Mouse (Mus musculus) skeletal muscle tissue, postnatal 0 days (tissue): ENCODE results near the gene Map4k1. TPM values are rescaled to one million over a fixed set of nuclear protein-coding genes. Genes with fewer than 3 reads are reported as not detected.

ENCODE experiments used
- microRNA-seq, 2 experiments: library from miRNA; unstranded; fragments of <30 nt; microRNA quantifications; one replicate each; pipeline ENCODE4; 2016
- polyA plus RNA-seq: library from polyadenylated mRNA; unstranded; fragments of >200 nt; fragmentation: Nextera tagmentation; extraction: Ambion mirVana; gene quantifications from 2 replicates; pipeline ENCODE4 v1.2.1, GENCODE M21; 2015

The Map4k1 gene
- 1.1 and 1.5 TPM in 2 replicates for polyA plus RNA-seq

GRCm38 (mm10) chr7:28981651-28982273 lies at the start of gene Map4k1, which contains the start of gene Eif3k:
Map4k1 (plus strand) TSS chr7:28982050.
Eif3k (minus strand) TSS chr7:28981864.

GRCm38 (mm10) chr7:28961927-28962670 lies 19.8 kb upstream of the Map4k1 start, which contains the start of gene Actn4:
Actn4 (minus strand) TSS chr7:28962340.

Small RNAs within 50 kb of the gene (microRNA-seq; reads per million reads assigned to microRNA genes)
- 0 reads per million in 2 experiments for gene Gm44408

Other genes starting within 250 kb of the Map4k1 start
- 81.3 and 93.6 TPM in 2 replicates for gene Mrps12, start 240.2 kb upstream of the Map4k1 start, polyA plus RNA-seq
- gene Sars2, start 240.1 kb upstream of the Map4k1 start, polyA plus RNA-seq, result 17.2 and 19.4 TPM in 2 replicates
- not detected in 2 replicates for gene Ccer2, start 225.9 kb upstream of the Map4k1 start, polyA plus RNA-seq
- gene Sirt2, start 215.3 kb upstream of the Map4k1 start, polyA plus RNA-seq, result 62.9 and 66.0 TPM in 2 replicates
- 30.2 and 30.6 TPM in 2 replicates for gene Nfkbib, start 214.5 kb upstream of the Map4k1 start, polyA plus RNA-seq
- gene Rinl, start 193.1 kb upstream of the Map4k1 start, polyA plus RNA-seq, result 2.5 and 3.7 TPM in 2 replicates
- 135 and 152 TPM in 2 replicates for gene Hnrnpl, start 173.5 kb upstream of the Map4k1 start, polyA plus RNA-seq
- gene Ech1, start 156.8 kb upstream of the Map4k1 start, polyA plus RNA-seq, result 346 and 375 TPM in 2 replicates
- gene Lgals4, start 148.2 kb upstream of the Map4k1 start, polyA plus RNA-seq, result 11.0 and 14.1 TPM in 2 replicates
- gene Lgals7, start 118.2 kb upstream of the Map4k1 start, polyA plus RNA-seq, result 0.90 and 22.5 TPM in 2 replicates
- gene Capn12, start 100.6 kb upstream of the Map4k1 start, polyA plus RNA-seq, result 0.22 and 0.27 TPM in 2 replicates
- gene Actn4, start 19.7 kb upstream of the Map4k1 start, polyA plus RNA-seq, result 91.4 and 114 TPM in 2 replicates
- gene Eif3k, start 186 bp upstream of the Map4k1 start, polyA plus RNA-seq, result 221 and 242 TPM in 2 replicates
- 43.5 and 66.7 TPM in 2 replicates for gene Ryr1, start 143.1 kb downstream of the Map4k1 start, polyA plus RNA-seq
- 0.41 and 0.74 TPM in 2 replicates for gene Rasgrp4, start 152.8 kb downstream of the Map4k1 start, polyA plus RNA-seq
- 22.1 and 24.3 TPM in 2 replicates for gene Fam98c, start 174.2 kb downstream of the Map4k1 start, polyA plus RNA-seq
- 0.17 and 0.23 TPM in 2 replicates for gene Ggn, start 188.2 kb downstream of the Map4k1 start, polyA plus RNA-seq
- 0.67 and 0.69 TPM in 2 replicates for gene Spred3, start 188.4 kb downstream of the Map4k1 start, polyA plus RNA-seq
- 257 and 271 TPM in 2 replicates for gene Psmd8, start 198.7 kb downstream of the Map4k1 start, polyA plus RNA-seq
- 0.45 and 0.82 TPM in 2 replicates for gene Catsperg1, start 232.0 kb downstream of the Map4k1 start, polyA plus RNA-seq